Mouse (Mus musculus) adrenal gland, adult 10 weeks (tissue): ENCODE data around the gene Ltv1. TPM values are rescaled to one million over a fixed set of nuclear protein-coding genes. Genes with fewer than 3 reads are reported as not detected.

Source experiments
- polyA plus RNA-seq: library from polyadenylated mRNA; stranded (reverse); fragments of 350-450 nt; fragmentation: Illumina TruSeq; extraction: RNeasy Lipid Tissue Mini Kit (QIAGEN cat#74804); gene quantifications from one replicate; pipeline ENCODE4 v1.2.3, GENCODE M21; 2014; ENCODE audit warnings: low read depth, low replicate concordance

Ltv1 gene
- 69.7 TPM for polyA plus RNA-seq

DNA sequence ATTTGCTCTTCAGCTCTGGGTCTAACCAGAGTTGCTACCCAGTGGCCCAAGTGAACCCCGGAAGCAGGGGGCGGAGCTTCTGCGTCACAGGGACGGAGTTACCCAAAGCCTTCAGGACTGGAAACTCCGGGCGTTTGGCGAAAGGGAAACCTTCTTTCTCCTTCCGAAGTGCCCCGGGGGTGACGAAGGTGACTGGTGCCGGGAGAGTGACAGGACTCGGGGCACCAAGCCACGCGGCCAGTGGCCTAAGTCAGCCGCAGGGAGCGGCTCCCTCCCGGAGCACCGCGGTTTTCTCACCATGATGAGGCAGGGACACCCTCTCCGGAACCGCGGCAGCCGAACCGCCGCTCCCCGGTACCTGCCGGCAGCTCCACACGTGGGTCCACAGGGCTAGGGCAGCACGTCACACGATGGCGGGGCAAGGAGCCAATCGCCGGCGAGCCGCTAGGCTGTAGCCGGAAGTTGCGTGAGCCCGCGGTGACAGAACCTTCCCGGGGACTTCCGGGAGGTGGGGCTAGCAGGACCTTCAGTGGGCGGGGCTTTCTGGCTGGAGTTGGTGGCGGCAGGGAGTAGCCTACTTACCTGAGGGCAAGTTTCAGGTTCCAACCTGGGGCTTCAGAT is at the start of gene Ltv1:
Gene Ltv1 (minus strand): TSS at position 438 of the 621 bp plus-strand sequence.

GRCm38 (mm10) chr10:13177973-13178624 is 14.9 kb downstream of the Ltv1 start, which contains the start of gene Zc2hc1b:
TSS of gene Zc2hc1b (minus strand) at chr10:13178023.

Other genes with a start within 250 kb of the Ltv1 start
- gene Stx11, start 228.9 kb downstream of the Ltv1 start, polyA plus RNA-seq = 12.8 TPM
- not detected for gene Sf3b5, start 187.8 kb downstream of the Ltv1 start, polyA plus RNA-seq
- 23.3 TPM for gene Plagl1, start 132.7 kb downstream of the Ltv1 start, polyA plus RNA-seq
- not detected for gene Zc2hc1b, start 15.1 kb downstream of the Ltv1 start, polyA plus RNA-seq